Mouse (Mus musculus) cerebellum, adult 18-20 months (tissue): Measurements from ENCODE around the gene Stk11.

Experiments used
- DNase-seq, 2 experiments: peaks; one replicate each; pipeline ENCODE4 v3.0.0; 2021

Gene Stk11

DNA sequence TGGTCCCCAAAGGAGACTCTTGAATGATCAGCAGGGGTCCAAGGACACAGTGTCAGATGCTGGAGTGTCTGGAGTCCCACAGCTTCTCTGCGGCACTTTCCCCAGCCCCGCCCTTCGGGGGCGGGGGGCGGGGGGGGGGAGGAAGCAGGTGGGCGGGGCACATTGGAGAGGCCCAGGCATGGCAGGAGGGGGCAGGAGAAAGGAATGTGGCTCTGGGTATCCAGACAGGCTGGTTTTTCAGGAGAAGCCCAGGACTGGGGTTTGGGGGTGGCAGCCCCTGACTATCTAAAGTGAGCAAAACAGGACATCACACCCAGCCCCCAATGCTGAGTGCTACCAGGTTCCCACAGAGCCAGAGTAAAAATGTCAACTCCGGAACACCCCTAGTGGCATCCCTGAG lies 18.3 kb upstream of the Stk11 start:
- no peak for DNase-seq

DNA sequence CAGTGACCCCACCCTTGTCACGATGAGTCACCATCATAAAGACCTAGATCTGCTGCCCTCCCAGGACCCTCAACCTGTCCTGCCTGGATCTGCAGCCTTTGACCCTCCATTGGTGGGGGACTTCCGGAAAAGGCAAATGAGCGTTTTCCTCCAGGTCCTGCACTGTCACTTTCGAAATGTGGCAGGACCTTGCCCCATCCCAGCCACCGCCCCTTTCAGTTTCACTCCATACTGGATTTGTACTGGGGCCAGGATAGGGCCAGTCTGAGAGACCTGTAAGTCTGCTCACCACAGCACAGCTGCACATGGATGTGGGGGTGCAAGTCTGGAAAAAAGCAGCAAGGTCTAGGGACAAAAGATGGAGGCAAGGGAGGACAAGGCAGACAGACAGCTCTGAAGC lies 17.0 kb upstream of the Stk11 start:
- DNase-seq = no peak

- no peak for DNase-seq
These were observed 14.6 kb upstream of the Stk11 start for GRCm38 (mm10) chr10:80100982-80101381.

DNA sequence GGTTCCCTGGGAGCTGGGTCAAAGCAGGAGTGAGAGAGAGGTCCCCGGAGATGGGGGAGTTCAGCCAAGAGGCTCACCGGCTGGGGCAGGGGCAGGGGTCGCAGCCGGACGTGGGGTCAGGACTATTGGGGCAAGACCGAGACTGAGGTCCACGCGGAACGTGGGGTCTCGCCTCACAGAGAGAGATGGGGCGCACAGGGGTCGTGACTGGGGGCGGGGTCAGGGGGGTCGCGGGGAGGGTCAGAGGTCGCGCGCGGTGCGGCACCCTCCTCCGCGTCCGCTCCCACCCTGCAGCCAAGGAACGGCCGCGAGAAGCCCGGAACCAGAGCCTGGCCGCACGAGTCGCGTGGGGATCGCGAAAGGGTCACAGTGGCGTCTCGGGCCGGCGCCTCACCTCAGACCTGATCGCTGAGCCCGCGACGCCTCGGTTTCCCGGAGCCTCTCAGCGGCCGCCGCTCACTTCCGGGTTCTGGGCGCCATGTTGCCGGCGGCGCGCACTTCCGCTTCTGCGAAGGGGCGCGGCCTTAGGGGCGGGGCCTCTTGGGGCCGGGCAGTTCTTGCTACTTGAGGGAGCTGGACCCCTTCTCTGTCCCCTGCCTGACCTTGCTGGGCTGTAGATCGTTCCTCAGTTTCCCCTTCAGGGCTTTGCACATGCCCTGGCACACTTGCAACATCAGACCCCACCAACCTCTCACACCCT lies 13.2 kb upstream of the Stk11 start:
- peak; percentile 85 to 90 for DNase-seq

- no peak for DNase-seq
These were observed 12.6 kb upstream of the Stk11 start for GRCm38 (mm10) chr10:80103032-80103431.

DNA sequence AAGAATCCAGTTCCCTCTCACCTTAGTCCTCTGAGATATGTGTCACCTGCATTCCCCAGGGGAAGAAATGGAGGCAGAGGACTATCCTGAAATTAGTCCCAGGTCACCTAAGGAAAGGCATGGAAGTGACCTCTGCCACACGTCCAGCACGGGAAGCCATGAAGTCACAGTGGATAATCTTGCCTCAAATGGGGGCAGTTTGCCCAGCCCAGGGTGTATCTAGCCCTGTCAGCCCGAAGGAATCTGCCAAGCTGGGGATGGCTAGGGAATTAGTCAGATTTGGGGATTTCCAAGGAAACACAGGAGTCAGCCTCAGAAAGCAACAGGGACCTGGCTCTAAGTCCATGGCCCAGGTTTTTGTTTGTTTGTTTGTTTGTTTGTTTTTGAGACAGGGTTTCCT lies 11.4 kb upstream of the Stk11 start:
- no peak for DNase-seq

DNA sequence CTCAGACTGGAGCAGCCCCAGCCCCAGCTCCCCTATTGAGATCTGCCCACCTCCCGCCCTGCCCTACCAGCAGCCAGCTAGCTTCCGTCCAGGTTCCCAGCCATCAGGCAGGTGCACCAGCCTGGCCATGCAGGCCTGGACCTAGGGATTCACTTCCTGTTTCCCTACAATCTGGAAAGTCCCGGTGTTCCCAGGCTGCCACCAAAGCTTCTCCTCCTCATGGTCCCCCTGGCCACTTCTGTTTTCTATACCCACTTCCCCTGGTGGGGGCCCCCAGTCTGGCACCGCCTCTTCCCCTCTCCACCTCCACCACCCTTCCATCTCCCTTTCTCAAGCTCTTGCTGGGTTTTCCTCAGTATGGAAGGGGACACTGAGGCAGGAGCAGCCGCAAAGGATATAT lies 10.1 kb upstream of the Stk11 start, which contains the start of gene Sbno2:
Gene Sbno2, minus strand, starts transcription at position 112 of the 400 bp plus-strand sequence.
- DNase-seq = no peak

DNA sequence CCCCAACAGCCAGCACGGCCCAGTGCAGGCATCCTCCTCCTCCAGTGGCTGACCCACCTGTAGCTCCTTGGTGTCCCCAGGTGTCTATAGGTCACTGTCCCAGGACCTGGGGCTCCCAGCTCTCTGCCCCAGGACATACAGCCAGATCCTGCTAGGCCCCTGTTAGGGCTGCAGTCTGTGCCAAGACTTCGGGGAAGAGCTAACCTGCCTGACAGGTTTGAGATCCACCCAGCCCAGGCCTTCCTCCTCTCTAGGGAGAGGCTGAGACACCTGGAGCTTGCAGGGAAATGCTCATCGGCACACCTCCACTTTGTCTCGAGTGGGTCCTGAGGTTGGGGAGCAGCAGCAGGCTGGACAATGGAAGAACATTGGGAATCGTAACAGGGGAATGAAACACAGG lies 9.7 kb upstream of the Stk11 start:
- DNase-seq = no peak

- no peak for DNase-seq
These were observed 7.9 kb upstream of the Stk11 start for GRCm38 (mm10) chr10:80107678-80108077.

- peak; percentile 94 to 95 for DNase-seq
These were observed 990 bp upstream of the Stk11 start for GRCm38 (mm10) chr10:80114341-80115284.

DNA sequence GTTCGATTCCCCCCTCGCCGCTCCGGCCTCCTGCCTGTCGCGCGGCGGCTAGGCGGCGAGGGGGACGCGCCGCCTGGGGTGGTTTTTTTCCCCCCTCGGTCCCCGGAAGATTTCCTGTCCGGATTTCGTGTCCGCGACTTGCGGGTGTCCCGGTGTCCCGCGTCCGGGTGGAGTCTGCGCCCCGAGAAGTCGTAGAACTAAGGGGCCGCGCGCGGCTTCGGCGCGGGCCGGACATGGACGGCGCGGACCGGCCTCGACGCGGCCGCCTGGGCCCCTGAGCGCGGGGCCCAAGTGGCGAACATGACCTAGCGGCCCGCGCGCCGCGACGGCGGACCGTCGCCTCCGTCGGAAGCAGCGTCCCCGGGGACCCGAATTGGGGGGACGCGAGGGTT lies 337 bp downstream of the Stk11 start:
- peak in 1 of 2 experiments; percentile 36 for DNase-seq

- no peak for DNase-seq
These were observed 942 bp downstream of the Stk11 start for GRCm38 (mm10) chr10:80116563-80116926.

GRCm38 (mm10) chr10:80116927-80117691 lies 1.5 kb downstream of the Stk11 start:
- peak in 1 of 2 experiments; percentile 46 for DNase-seq

- peak; percentile 53 to 55 for DNase-seq
These were observed 2.1 kb downstream of the Stk11 start for GRCm38 (mm10) chr10:80117736-80118135.

DNA sequence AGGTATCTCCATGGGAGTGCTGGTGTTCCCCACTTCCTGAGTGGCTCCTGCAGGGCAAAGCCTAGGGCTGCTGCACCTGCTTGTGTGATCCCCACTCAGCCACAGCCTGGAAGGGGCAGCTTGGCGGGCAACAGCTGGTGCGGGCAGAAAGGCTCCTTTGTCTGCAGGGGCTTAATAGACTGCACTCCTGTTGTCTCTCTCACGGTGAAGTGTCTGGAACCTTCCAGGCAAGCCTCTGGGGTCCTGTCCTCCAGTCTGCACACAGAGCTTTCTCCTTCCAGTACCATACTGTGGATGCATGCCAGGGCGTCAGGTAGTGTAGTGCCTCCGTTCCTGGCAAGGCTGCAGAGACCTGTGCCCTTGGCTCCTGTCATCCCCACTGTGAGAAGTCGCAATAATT lies 2.9 kb downstream of the Stk11 start:
- DNase-seq = peak; percentile 57 to 58

- no peak for DNase-seq
These were observed 4.5 kb downstream of the Stk11 start for GRCm38 (mm10) chr10:80120146-80120545.

- DNase-seq = no peak
These were observed 6.0 kb downstream of the Stk11 start for GRCm38 (mm10) chr10:80121639-80122038.

DNA sequence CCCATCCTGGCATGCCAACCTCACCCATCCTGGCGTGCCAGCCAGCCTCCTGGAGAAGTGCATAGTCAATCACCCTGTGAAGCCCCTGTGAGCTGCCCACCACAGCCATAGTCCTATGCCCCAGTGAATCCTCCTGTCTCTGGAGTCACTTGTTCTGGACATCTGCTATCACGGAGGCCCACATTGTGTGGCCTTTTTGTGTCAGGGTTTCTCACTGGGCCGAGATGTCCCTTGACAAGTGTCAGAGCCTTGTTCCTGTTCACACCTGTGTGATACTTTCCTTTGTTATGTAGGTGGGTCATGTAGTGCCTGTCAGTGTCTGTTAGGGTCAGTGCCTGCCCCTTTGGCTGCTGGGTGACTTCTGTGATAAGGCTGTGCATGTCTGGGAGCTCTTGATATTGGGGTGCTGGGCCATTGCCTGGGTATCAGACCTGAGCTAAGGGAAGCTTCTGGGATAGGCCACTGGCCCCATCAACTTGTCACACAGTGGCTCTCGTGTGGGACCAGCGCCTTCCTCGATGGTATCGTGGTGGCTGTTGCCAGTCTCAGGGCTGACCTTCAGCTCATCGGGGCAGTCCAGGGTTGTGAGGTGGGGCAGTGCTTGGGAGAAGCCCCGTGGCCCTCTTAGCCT lies 8.4 kb downstream of the Stk11 start:
- DNase-seq = no peak

DNA sequence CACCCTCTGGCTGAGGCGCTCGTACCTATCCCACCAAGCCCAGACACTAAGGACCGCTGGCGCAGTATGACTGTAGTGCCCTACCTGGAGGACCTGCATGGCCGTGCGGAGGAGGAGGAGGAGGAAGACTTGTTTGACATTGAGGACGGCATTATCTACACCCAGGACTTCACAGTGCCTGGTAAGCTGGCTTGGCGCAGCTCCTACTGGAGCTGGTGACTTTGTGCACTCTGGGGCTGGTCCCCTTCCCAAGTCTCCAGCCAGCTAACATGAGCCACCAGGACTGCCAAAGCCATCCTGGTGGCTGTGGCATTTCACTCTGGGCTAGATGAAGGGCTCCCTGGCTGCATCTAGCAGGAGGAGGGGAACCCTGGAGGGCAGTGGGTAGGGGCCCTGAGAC lies 12.3 kb downstream of the Stk11 start:
- peak in 1 of 2 experiments; percentile 14 for DNase-seq

DNA sequence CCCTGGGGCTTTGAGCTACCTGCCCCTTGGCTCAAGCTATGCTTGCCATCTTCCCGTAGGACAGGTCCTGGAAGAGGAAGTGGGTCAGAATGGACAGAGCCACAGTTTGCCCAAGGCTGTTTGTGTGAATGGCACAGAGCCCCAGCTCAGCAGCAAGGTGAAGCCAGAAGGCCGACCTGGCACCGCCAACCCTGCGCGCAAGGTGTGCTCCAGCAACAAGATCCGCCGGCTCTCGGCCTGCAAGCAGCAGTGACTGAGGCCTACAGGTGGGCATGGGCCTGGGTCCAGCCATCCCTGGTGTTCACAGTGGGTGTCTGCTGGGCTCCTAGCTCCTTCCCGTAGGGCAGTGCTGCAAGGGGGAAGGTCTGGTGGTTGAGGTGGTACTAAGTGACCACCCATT lies 14.2 kb downstream of the Stk11 start:
- peak; percentile 82 to 84 for DNase-seq

DNA sequence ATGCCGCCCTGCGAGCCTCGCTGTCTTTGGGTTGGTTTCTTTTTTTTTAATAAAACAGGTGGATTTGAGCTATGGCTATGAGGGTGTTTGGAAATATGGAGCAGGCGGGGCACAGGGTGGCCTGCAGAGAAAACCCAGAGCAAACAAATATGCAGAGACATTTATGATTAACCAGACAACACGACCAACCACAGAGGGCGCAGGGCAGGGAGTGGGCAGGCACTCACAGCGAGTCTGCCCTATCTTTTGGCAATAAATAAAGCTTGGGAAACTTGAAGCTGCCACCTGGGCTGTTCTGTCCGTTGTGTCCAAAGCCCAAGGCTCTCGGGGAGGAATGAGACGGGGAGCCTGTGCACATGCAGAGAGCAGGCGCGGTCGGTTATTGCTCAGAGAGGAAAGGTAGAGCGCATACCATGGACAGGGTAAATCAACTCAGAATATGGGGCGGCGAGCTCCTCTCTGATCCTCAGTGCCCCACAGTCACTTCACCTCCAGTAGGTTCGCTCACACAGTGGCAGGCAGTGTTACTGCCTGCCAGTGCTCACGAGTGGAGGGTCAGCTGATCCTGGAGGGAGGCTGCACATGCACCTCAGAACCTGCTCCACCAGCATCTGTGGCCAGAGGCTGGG lies 14.9 kb downstream of the Stk11 start:
- DNase-seq = peak in 1 of 2 experiments; percentile 28

- peak in 1 of 2 experiments; percentile 35 for DNase-seq
These were observed 15.8 kb downstream of the Stk11 start for GRCm38 (mm10) chr10:80131316-80131951.
